Mouse (Mus musculus) gastrocnemius, adult 18-20 months (tissue): ENCODE measurements at regions not wholly inside any gene's neighbourhood (a gene's known extent, or its start where the extent isn't known, plus 50 kb on each side); places are given as distances from the start of the nearest gene placed in this dataset.

Experiments
- DNase-seq: peaks from one replicate; pipeline ENCODE4 v3.0.0; 2021; ENCODE audit warnings: low spot score

GRCm38 (mm10) chr15:88469508-88470455 lies 130.3 kb upstream of the Zdhhc25 start:
- DNase-seq, result no peak

DNA sequence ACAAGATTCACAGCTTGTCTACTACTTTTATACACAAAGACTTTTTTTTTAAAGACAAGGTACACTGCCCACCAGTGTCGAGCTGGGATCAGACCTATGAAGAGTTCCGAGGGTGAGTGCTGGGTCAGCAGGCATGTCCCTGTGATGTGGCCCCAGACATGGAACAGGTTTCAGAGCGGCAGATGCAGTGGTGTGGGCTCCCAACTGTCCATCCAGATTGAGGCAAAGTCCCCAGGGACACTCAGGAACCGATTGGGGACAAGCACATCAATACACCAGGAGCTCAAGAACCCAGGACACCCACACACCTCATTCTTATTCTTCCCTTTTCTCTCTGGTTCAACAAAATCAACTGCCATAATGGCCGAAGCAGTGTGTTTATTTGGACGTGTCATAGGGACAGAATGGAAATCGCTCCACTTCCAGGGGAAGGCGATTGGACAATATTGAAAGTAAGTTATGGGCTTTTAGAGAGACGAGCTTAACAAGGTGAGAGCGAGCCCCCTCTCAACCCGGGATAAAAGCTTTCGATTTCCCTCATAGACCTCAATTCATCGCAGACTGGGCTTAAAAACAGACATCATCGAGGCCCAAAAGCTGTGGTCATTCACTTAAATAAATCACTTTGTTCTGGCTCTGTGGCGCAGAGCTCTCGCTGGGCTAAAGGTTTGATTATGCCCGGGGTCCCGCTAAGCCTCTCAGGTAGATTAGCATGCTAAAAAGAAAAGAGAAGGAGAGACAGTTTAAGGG lies 127.6 kb upstream of the Zdhhc25 start:
- DNase-seq, result no peak

DNA sequence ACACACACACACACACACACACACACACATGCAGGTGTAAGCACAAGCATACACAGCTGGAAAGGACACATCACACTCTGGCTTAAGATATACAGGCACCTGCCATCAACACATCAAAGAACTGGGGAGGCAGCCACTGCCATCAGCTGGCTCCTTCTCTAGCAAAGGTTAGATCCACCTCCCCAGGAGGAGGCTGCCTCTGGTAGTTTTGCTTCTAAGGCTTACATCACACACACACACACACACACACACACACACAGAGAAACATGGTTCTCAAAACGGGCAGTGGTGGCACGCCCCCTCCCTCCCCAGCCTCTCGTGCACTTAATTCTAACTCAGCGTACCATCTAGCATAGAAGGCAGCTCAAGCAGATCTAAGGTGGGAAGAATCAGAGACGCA lies 126.9 kb upstream of the Zdhhc25 start:
- DNase-seq, result no peak

DNA sequence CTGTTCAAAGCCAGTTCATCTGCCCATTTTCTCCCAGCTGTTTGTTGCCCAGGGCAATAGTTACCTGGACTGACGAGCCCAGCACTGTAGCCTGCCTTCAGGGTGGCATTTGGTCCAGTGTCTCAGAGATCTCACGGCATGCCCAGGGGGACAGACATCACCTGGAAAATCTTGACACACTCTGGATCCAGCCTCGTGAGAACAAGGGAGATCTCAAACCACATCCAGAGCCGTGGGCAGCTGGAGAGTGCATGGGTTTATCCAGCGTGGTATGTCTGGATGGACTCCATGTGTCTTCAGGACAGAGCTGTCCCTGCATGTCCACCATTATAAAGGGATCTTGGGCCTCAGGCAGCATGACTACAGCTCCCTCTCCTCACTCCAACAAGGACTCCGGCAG lies 116.6 kb upstream of the Zdhhc25 start:
- no peak for DNase-seq

DNA sequence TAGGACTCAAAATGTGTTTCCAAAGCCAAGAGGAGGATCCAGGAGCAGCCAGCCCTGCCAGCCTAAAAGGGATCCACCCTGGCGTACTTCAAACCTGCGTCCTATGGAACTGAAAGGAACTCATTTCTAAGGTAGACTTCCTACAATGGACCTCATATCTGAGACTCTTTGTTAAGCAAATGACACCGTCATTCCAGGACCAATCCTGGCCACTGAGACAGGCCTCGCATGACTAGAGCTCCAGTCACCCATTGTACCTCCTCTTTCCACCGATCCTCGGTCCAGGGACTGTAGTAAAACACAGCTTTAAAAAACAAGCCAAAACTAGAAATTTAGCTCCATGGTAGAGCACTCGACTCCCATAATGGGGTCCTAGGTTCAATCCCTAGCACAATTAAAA lies 110.4 kb upstream of the Zdhhc25 start:
- DNase-seq, result no peak

DNA sequence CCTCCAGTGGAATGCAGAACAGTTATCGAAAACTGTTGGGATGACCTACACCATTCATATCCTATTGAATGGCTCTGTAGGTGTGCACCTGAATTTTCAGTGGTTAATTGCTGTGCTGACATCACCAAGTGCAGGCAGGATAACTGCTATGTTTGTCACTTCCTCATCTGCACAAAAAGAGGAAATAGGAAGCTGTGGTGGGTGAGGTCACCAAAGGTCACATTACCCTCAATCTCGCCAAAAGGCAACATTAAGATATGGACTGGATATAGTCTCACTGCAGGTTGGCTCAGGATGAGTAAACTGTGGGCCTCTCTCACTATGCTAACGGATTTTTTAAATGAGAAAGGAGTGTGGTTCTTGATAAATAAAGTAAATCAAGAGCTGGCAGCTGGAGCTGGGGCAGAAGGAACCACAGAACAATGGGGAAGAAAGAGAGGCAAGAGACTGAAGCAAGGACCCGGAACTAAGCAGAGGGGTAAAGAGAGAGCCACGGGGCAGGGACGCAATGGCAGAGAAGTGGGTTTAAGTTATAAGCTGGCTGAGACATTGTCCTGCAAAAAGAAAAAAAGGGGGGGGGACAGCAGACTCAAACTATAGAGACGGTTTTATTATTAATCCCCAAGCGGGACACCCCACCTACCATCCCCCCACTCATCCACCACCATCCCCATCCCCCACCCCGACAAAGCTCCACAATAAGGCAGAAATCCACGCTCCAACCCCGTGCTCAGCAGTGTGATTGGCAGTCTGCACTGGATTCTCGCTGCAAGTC lies 109.6 kb upstream of the Zdhhc25 start:
- no peak for DNase-seq

- DNase-seq, result no peak
These were observed 109.1 kb upstream of the Zdhhc25 start for GRCm38 (mm10) chr15:88491091-88491366.

- no peak for DNase-seq
These were observed 102.1 kb upstream of the Zdhhc25 start for GRCm38 (mm10) chr15:88497957-88498356.

GRCm38 (mm10) chr15:88502311-88502710 lies 97.8 kb upstream of the Zdhhc25 start:
- DNase-seq, result no peak

- DNase-seq, result no peak
These were observed 96.2 kb upstream of the Zdhhc25 start for GRCm38 (mm10) chr15:88503896-88504295.

DNA sequence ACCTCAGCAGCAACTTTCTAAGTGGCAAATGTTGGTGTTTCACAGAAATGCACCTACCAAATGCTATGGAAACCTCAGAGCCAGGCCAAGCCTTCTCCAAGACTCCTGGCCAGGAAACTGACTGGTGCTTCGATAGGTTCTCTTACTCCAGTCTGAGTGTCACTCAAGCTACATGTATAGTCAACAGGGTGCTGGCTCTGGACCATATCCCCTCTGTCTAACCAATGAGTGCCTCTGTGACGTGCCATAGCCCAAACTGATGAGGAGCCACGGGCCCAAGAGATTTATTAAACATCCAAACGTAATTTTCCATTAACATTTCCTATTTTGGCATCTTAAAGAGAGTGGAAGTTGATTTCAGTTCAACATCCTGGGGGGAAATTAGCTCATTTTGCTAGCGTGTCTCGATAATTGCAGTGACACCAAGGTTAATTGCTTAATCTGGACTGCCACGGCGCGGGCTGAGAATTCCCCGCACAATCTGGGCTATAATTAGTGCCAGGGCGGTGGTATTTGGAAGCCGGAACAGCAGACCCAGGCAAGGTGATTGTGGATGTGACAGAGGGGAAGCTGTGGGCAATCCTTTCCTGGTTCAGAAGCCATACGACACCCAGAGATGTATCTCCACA lies 94.5 kb upstream of the Zdhhc25 start:
- no peak for DNase-seq

GRCm38 (mm10) chr15:88507886-88508285 lies 92.2 kb upstream of the Zdhhc25 start:
- no peak for DNase-seq

- DNase-seq, result no peak
These were observed 91.1 kb upstream of the Zdhhc25 start for GRCm38 (mm10) chr15:88508971-88509370.

GRCm38 (mm10) chr15:88509626-88510025 lies 90.5 kb upstream of the Zdhhc25 start:
- no peak for DNase-seq

DNA sequence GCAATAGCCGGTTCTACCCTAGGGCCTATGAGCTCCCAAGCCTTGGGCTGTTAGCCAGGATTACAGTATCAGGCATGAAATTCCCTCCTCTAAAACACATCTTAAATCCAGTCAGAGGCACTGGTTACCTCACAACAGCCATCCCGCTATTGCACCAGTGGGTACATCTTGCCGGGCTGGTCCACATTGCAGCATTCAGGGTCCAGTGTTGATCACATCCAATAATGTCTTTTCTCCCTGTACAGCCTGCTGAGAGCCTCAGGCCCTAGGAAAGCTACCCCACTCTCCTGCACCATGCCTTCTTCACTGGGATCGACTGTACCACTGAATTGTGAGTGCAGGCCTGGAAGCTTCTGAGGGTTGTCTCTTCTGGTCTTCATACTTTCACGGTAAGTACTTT lies 86.0 kb upstream of the Zdhhc25 start:
- DNase-seq, result no peak

GRCm38 (mm10) chr15:88531218-88531617 lies 68.9 kb upstream of the Zdhhc25 start:
- DNase-seq, result no peak

DNA sequence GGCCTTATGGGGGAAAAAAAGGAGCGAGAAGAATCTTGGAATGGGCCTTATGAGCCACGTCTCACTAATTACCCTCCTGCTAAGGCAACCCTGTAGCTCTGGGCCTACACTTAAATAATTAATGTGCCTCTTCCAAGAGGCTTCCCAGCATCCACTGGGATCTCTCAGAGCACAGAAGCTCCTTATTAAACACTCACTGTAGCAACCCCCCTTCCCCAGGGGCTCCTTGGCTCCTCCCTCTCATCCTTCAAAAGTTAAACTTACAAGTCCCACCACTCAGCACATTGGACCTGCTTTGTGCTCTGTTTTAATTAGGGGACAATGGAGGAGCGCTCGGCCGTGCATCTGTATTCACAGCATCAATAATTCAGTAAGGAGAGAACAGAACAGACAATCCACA lies 68.1 kb upstream of the Zdhhc25 start:
- DNase-seq, result no peak

DNA sequence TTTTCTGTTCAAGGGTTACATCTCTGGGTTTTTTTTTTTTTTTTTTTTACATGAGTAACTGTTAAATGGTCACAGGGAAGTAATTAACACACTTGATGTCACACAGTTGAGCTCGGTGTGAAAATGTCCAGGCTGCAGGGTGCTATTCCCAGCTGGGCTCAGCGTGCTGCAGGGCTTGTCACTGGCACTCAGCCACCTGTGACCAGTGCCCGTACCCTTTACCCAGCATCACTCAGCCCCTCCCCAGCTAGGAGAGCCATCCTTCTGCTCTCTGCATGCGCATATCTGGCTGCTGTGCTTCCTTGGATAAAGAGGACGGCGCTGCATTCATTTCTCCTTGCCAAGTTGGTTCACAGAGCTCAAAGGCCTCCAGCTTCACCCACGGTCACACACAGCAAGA lies 66.7 kb upstream of the Zdhhc25 start:
- DNase-seq, result no peak

DNA sequence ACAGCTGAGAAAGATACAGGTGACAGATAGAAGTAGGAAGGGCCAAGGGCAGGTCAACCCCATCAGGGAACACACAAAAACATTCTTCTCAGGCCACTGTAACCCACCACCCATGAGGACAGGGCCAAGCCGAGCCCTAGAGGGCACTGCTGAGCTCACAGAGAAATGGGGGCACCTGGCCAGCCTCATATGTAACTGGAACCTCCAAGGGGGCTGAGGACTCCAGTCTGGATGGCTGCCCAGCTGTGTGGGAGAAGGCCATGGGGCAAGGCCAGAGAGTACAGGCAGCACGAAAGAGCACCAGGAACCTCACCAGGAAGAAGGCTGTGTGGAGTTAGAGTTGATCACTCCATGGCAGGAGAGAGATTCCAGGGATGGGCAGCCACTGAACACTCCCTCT lies 64.6 kb upstream of the Zdhhc25 start:
- DNase-seq, result no peak

DNA sequence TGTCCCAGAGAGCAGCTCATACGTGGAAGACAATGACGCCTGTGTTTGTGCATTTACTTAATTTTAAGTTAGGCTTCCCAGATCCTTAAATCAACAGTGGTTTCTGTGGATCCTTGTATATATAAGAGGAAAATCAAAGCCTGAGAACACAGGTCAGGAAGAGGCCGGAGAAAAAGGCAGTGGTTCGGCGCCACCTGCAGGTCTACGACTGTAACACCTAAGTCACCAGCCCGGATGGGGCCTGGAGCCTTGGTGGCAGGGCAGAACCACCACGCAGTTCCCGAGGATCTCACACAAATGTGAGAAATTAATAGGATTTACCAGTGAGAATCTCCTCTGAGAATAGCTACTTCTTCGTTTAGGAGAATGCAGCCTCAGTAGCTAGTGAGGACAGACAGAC lies 62.9 kb upstream of the Zdhhc25 start:
- DNase-seq, result no peak

GRCm38 (mm10) chr15:88542567-88542966 lies 57.5 kb upstream of the Zdhhc25 start:
- no peak for DNase-seq

DNA sequence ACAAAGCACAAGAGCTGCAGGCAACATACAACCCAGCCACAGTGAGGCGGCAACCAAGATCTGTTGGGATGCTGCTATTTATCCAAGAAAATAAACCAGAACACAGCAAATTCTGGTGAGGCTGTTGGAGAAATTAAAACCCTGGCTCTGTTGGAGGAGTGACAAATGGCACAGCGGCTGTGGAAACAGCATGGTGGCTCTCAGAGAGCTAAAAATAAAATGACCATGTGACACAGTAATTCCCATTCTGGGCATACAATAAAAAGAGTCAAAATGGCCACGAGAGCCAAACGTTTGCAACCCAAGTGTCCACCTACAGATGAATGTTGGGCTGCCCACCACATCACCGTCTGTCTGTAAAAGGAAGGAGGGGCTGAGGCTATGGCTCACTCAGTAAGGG lies 55.9 kb upstream of the Zdhhc25 start:
- DNase-seq, result no peak
